Mouse (Mus musculus) bone marrow, adult 2 months (tissue): ENCODE results near the gene Kcnip1.

Experiments
- CTCF ChIP-seq: fragments of 200-500 bp; IDR thresholded peaks from 2 replicates; pipeline ENCODE4 v1.5.1; 2011; ENCODE audit warnings: low read length, control low read depth; ENCODE audit not compliant: control insufficient read depth, insufficient read depth
- POLR2A ChIP-seq: fragments of 200-500 bp; IDR thresholded peaks from 2 replicates; pipeline ENCODE4 v1.6.1; 2011; ENCODE audit warnings: low read depth, mild to moderate bottlenecking, control low read depth, low read length, borderline replicate concordance; ENCODE audit not compliant: control insufficient read depth

DNA sequence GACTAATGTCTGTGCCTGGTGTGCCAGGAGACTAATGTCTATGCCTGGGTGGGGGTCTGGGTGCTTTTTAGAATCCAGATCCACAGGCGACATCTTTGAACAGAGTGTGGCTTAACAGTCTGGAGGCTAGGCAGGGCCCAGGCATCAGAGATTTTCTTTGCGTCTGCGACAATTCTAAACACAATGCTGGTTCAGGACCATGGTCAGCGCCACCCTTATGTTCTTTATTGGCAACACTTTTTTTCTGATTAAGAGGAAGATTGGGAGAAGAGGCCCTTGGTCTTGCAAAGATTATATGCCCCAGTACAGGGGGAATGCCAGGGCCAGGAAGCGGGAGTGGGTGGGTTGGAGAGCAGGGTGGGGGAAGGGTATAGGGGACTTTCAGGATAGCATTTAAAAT, 205.6 kb downstream of the Kcnip1 start:
- no peak for TF ChIP-seq POLR2A
- TF ChIP-seq CTCF, result no peak
